Mouse (Mus musculus): ENCODE results near the gene Fam177a. TPM values are rescaled to one million over a fixed set of nuclear protein-coding genes. Genes with fewer than 3 reads are reported as not detected.
A peak's percentile ranks its signal among the peaks of the same experiment; 100 is the strongest.
"Not testable (repeated sequence)": the region's sequence is repeated elsewhere in the genome, so short reads cannot be mapped to it uniquely, and the experiment has no call there.

Fam177a gene
- total RNA-seq (2021) = 10 to 100 TPM; 11.0 to 15.0 TPM

GRCm38 (mm10) chr12:55124242-55124641 lies at the start of gene Fam177a:
Gene Fam177a (plus strand): TSS chr12:55124469.
- not testable (repeated sequence) for DNase-seq

- DNase-seq = no peak
These were observed 49.0 kb upstream of the Fam177a start for GRCm38 (mm10) chr12:55075296-55075695.

GRCm38 (mm10) chr12:55078706-55079105 lies 45.6 kb upstream of the Fam177a start:
- not testable (repeated sequence) for DNase-seq

DNA sequence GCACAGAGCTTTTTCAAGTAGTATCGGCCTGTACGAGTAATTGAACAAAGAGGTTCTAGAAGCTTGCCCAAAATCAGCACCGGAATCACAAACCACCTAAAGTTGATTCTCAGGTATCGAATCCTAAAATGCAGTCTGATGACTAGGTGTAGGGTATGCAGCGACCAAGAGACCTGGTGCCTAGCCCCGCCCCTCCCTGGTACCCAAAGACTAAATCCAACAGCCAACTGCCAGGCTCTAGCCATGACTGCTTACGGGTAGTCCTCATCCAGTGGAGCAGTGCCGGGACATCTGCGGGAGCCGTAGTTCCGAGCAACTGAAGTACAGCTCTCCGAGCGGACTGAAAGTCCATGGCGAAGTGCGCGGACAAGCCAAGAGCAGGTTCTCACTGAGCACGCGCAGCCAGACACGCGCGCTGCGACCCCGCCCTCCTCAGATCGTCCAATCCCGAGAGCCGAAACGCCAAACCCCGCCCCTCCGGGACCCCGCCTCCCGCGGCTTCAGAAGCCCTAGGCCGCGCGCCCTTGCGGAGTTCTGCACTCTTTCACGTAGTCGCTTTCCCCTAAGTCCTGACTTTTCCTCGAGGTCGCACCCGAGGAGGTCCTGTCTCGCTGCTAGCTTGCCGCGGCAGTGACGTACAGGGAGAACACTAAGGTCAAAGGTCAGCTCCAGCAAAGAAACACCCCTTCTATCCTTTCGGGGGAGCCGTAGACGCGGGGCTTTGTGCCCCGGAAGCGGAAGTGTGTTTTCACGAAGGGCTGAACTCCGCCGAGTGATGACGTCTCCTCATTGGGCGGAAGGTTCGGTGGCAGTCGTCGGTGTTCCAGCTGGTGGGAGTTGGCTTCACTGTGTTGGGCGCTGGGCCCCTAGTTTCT lies 44.3 kb upstream of the Fam177a start, which contains the start of the genes 2700097O09Rik and Srp54a:
TSS of gene 2700097O09Rik (minus strand) at position 385 of the 875 bp plus-strand sequence.
TSS of gene Srp54a (plus strand) at position 537 of the 875 bp plus-strand sequence.
- peak; percentile 96 for DNase-seq

DNA sequence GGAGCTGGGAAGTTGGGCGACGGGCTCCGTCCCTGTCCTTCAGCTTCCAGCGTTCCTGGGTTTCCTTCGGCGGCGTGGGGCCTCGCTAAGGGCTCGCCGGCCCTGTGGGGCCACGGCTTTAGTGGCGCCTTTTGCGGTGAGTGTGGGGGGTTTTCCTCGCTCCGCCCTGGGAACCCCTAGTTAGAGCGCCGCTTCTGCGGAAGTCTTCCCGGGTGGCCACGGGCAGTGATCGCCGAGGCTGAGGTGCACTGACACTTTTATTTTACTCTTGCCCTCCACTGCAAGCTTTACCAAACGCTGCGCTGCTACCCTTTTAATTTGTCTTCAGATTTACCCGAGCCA lies 43.7 kb upstream of the Fam177a start:
- DNase-seq = not testable (repeated sequence)

DNA sequence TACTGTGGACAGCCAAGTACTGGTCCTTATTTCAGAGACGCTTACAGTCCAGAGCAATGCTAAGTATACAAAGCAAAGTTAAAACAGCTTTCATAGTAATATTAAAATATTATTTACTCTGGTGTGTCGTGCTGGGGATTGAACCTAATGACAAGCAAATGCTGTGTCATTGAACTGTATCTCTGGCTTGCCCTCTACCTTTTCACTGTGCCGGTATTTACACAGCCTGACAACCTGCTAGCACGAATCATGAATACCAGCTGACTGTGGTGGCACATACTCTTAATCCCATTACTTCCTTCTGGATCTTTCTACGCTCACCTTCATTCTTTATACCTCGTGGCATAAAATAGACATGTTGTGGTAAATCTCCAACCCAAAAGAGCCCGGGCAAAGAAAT lies 32.1 kb upstream of the Fam177a start:
- not testable (repeated sequence) for DNase-seq

- DNase-seq = not testable (repeated sequence)
These were observed 11.7 kb upstream of the Fam177a start for GRCm38 (mm10) chr12:55112616-55113015.

GRCm38 (mm10) chr12:55124731-55125130 lies 462 bp downstream of the Fam177a start:
- not testable (repeated sequence) for DNase-seq

GRCm38 (mm10) chr12:55135540-55135939 lies 11.3 kb downstream of the Fam177a start:
- not testable (repeated sequence) for DNase-seq

DNA sequence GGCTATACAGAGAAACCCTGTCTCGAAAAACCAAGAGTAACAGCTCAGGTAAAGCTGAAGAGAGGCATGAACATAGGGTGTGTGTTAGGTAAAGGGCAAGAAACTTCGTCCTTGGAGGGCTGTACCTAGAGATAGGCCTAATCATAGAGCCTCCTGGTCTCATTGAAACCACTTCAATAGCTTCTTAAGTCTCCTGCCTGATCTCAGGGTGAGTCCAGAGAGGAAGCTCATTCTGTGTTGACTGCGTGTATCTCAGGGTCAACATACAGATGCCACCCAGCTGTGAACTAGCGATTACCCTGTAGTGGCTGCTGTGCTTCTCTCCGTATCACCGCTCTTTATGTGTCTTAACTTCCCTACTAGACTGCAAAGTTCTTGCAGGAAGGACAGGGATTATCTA lies 13.6 kb downstream of the Fam177a start:
- DNase-seq = not testable (repeated sequence)

DNA sequence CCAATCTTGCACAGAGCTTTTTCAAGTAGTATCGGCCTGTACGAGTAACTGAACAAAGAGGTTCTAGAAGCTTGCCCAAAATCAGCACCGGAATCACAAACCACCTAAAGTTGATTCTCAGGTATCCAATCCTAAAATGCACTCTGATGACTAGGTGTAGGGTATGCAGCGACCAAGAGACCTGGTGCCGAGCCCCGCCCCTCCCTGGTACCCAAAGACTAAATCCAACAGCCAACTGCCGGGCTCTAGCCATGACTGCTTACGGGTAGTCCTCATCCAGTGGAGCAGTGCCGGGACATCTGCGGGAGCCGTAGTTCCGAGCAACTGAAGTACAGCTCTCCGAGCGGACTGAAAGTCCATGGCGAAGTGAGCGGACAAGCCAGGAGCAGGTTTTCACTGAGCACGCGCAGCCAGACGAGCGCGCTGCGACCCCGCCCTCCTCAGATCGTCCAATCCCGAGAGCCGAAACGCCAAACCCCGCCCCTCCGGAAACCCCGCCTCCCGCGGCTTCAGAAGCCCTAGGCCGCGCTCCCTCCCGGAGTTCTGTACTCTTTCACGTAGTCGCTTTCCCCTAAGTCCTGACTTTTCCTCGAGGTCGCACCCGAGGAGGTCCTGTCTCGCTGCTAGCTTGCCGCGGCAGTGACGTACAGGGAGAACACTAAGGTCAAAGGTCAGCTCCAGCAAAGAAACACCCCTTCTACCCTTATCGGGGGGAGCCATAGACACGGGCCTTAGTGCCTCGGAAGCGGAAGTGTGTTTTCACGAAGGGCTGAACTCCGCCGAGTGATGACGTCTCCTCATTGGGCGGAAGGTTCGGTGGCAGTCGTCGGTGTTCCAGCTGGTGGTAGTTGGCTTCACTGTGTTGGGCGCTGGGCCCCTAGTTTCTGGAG lies 30.5 kb downstream of the Fam177a start, which contains the start of gene Srp54b:
TSS of gene Srp54b (plus strand) at position 546 of the 890 bp plus-strand sequence.
- DNase-seq = not testable (repeated sequence)

DNA sequence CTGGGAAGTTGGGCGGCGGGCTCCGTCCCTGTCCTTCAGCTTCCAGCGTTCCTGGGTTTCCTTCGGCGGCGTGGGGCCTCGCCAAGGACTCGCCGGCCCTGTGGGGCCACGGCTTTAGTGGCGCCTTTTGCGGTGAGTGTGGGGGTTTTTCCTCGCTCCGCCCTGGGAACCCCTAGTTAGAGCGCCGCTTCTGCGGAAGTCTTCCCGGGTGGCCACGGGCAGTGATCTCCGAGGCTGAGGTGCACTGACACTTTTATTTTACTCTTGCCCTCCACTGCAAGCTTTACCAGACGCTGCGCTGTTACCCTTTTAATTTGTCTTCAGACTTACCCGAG lies 31.1 kb downstream of the Fam177a start:
- not testable (repeated sequence) for DNase-seq

DNA sequence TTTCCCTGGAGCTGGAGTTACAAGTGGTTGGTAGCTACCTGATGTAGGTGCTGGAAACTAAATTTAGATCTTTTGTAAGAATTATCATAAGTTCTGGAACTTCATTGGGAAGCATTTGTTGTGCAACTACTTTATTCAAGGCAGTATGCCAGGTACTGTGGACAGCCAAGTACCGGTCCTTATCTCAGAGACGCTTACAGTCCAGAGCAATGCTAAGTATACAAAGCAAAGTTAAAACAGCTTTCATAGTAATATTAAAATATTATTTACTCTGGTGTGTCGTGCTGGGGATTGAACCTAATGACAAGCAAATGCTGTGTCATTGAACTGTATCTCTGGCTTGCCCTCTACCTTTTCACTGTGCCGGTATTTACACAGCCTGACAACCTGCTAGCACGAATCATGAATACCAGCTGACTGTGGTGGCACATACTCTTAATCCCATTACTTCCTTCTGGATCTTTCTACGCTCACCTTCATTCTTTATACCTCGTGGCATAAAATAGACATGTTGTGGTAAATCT lies 42.8 kb downstream of the Fam177a start:
- not testable (repeated sequence) for DNase-seq

- DNase-seq = not testable (repeated sequence)
These were observed 63.4 kb downstream of the Fam177a start for GRCm38 (mm10) chr12:55187686-55188085.

DNA sequence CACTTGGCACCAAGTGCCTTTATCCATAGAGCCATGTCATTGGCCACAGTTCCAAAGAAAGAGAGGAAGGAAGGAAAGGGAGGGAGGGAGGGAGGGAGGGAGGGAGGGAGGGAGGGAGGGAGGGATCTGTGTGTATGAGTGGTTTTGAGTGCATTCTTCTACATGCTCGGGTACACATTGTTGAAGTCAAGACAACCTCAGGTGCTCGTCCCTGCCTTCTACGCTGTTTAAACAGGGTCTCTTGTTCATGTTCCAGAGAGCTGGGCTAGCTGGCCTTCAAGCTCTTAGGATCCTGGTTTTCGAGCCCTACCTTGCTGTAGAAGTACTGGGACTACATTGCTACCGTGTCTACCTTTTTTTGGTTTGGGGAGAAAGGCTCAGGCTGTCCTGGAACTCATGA lies 64.9 kb downstream of the Fam177a start:
- DNase-seq = not testable (repeated sequence)

Other genes with a start within 250 kb of the Fam177a start
- not detected for gene Gm20403, start 137.9 kb upstream of the Fam177a start, total RNA-seq (2021)
- 10 to 100 TPM; 15.0 to 16.5 TPM for gene Baz1a, start 110.1 kb upstream of the Fam177a start, total RNA-seq (2021)
- gene 2700097O09Rik, start 44.4 kb upstream of the Fam177a start, total RNA-seq (2021) = 10 to 100 TPM in 1 of 2 experiments, 1 to 10 TPM in 1; 8.8 to 10.2 TPM
- gene Srp54a, start 44.2 kb upstream of the Fam177a start, total RNA-seq (2021) = 100 to 1,000 TPM in 1 of 2 experiments, 10 to 100 TPM in 1; 94.3 to 101 TPM
- 10 to 100 TPM; 38.6 to 43.3 TPM for gene Srp54b, start 30.6 kb downstream of the Fam177a start, total RNA-seq (2021)
- 1 to 10 TPM in 1 of 2 experiments, not detected in 1; 4.7 TPM for gene 1700047I17Rik2, start 75.1 kb downstream of the Fam177a start, total RNA-seq (2021)
- gene Srp54c, start 105.7 kb downstream of the Fam177a start, total RNA-seq (2021) = 10 to 100 TPM; 27.2 to 31.5 TPM
- gene 1110008L16Rik, start 175.1 kb downstream of the Fam177a start, total RNA-seq (2021) = 10 to 100 TPM; 10.7 to 11.1 TPM
- gene Ppp2r3c, start 178.5 kb downstream of the Fam177a start, total RNA-seq (2021) = 10 to 100 TPM; 11.7 to 12.9 TPM